Mouse (Mus musculus): Measurements from ENCODE around the gene Wscd2. TPM values are rescaled to one million over a fixed set of nuclear protein-coding genes. Genes with fewer than 3 reads are reported as not detected.

The Wscd2 gene
- total and polyA plus RNA-seq, 3 experiments, result not detected

GRCm38 (mm10) chr5:113565858-113566257 lies 75.7 kb downstream of the Wscd2 start:
- Histone ChIP-seq H3K4me3 (ENCODE audit: control insufficient read depth in 1 of 2, insufficient read depth in 1 of 2, low read depth in 2 of 2, low read length in 2 of 2) (no peak overlapping the region), H3K27me3 (ENCODE audit: control insufficient read depth in 1 of 2, insufficient read depth in 2 of 2, low read length in 2 of 2) (no peaks in the 10 kb centered on the region), H3K36me3 (ENCODE audit: control insufficient read depth in 1 of 2, insufficient read depth in 2 of 2, low read length in 2 of 2) (no peaks in the 10 kb centered on the region), H3K79me2 (ENCODE audit: control insufficient read depth, insufficient read depth, low read length, poor library complexity) (no peaks in the 10 kb centered on the region), H3K9me3 (replicated peaks; ENCODE audit: insufficient read depth, low read length) (no peaks in the 10 kb centered on the region), H3K4me1 (ENCODE audit: control insufficient read depth in 1 of 2, insufficient read depth in 2 of 2, low read length in 2 of 2) (no peaks in the 10 kb centered on the region), H3K9ac (ENCODE audit: control insufficient read depth, low read depth, low read length, poor library complexity, severe bottlenecking) (no peak overlapping the region), H3K27ac (ENCODE audit: control insufficient read depth, low read depth, low read length) (no peak overlapping the region)
- DNase-seq (ENCODE audit: low read depth, low spot score), result no peak
- TF ChIP-seq GABPA (IDR thresholded peaks at IDR 0.05; ENCODE audit: low read depth, low read length), result no peak

GRCm38 (mm10) chr5:113570056-113570717 lies 80.1 kb downstream of the Wscd2 start:
- Histone ChIP-seq H3K4me1 (ENCODE audit: control insufficient read depth in 1 of 2, insufficient read depth in 2 of 2, low read length in 2 of 2) (no peaks in the 10 kb centered on the region), H3K9me3 (replicated peaks; ENCODE audit: insufficient read depth, low read length) (no peaks in the 10 kb centered on the region), H3K36me3 (ENCODE audit: control insufficient read depth in 1 of 2, insufficient read depth in 2 of 2, low read length in 2 of 2) (no peaks in the 10 kb centered on the region), H3K79me2 (ENCODE audit: control insufficient read depth, insufficient read depth, low read length, poor library complexity) (no peaks in the 10 kb centered on the region), H3K27me3 (ENCODE audit: control insufficient read depth in 1 of 2, insufficient read depth in 2 of 2, low read length in 2 of 2) (no peaks in the 10 kb centered on the region), H3K4me3 (ENCODE audit: control insufficient read depth in 1 of 2, insufficient read depth in 1 of 2, low read depth in 2 of 2, low read length in 2 of 2) (no peak overlapping the region), H3K9ac (ENCODE audit: control insufficient read depth, low read depth, low read length, poor library complexity, severe bottlenecking) (no peak overlapping the region), H3K27ac (ENCODE audit: control insufficient read depth, low read depth, low read length) (no peak overlapping the region)
- TF ChIP-seq TAL1 (IDR thresholded peaks at IDR 0.05; ENCODE audit: low read length) (no peak), UBTF (IDR thresholded peaks at IDR 0.05; ENCODE audit: borderline replicate concordance, insufficient read depth, low read depth, low read length) (no peak), POLR2AphosphoS5 (IDR thresholded peaks at IDR 0.05; ENCODE audit: borderline replicate concordance, low read depth, low read length) (no peak), USF1 (IDR thresholded peaks at IDR 0.05; ENCODE audit: low read depth, low read length) (no peak), ZMIZ1 (IDR thresholded peaks at IDR 0.05; ENCODE audit: low read depth, low read length) (no peak), TCF12 (IDR thresholded peaks at IDR 0.05; ENCODE audit: low read depth, low read length) (no peak), EP300 (IDR thresholded peaks at IDR 0.05; ENCODE audit: low read depth in 1 of 2, low read length in 2 of 2) (no peak), ZC3H11A (IDR thresholded peaks at IDR 0.05; ENCODE audit: low read depth, low read length) (no peak), GABPA (IDR thresholded peaks at IDR 0.05; ENCODE audit: low read depth, low read length) (no peak), JUND (IDR thresholded peaks at IDR 0.05; ENCODE audit: low read depth, low read length) (no peak), TBP (IDR thresholded peaks at IDR 0.05; ENCODE audit: low read depth, low read length) (no peak), ELF1 (IDR thresholded peaks at IDR 0.05; ENCODE audit: low read depth, low read length) (no peak), NRF1 (IDR thresholded peaks at IDR 0.05; ENCODE audit: insufficient read depth, low read depth, low read length, poor library complexity, severe bottlenecking) (no peak)
- no peak for DNase-seq (ENCODE audit: low read depth, low spot score)

GRCm38 (mm10) chr5:113577555-113577954 lies 87.4 kb downstream of the Wscd2 start:
- Histone ChIP-seq H3K9me3 (replicated peaks; ENCODE audit: insufficient read depth, low read length) (no peaks in the 10 kb centered on the region), H3K27me3 (ENCODE audit: control insufficient read depth in 1 of 2, insufficient read depth in 2 of 2, low read length in 2 of 2) (no peaks in the 10 kb centered on the region), H3K27ac (ENCODE audit: control insufficient read depth, low read depth, low read length) (no peak overlapping the region), H3K9ac (ENCODE audit: control insufficient read depth, low read depth, low read length, poor library complexity, severe bottlenecking) (no peak overlapping the region), H3K36me3 (ENCODE audit: control insufficient read depth in 1 of 2, insufficient read depth in 2 of 2, low read length in 2 of 2) (no peaks in the 10 kb centered on the region), H3K4me3 (ENCODE audit: control insufficient read depth in 1 of 2, insufficient read depth in 1 of 2, low read depth in 2 of 2, low read length in 2 of 2) (no peak overlapping the region), H3K4me1 (ENCODE audit: control insufficient read depth in 1 of 2, insufficient read depth in 2 of 2, low read length in 2 of 2) (no peaks in the 10 kb centered on the region), H3K79me2 (ENCODE audit: control insufficient read depth, insufficient read depth, low read length, poor library complexity) (no peaks in the 10 kb centered on the region)
- no peak for DNase-seq (ENCODE audit: low read depth, low spot score)
- no peak for TF ChIP-seq ZNF384 (IDR thresholded peaks at IDR 0.05; ENCODE audit: low read depth, low read length)
